Mouse (Mus musculus) layer of hippocampus, postnatal 14 days (tissue): ENCODE data around the gene Gm28539. TPM values are rescaled to one million over a fixed set of nuclear protein-coding genes. Genes with fewer than 3 reads are reported as not detected.

Source experiments
- DNase-seq, 2 experiments: peaks; one replicate each; pipeline ENCODE4 v3.0.0; 2021 to 2022; ENCODE audit warnings: low spot score in 2 of 2, mixed read lengths in 1 of 2
- long read RNA-seq, 2 experiments: library from polyadenylated mRNA; stranded (forward); transcript quantifications; one replicate each; pipeline ENCODE4 v2.0.0; 2021
- total RNA-seq, 2 experiments: library from RNA; stranded (reverse); gene quantifications; 2 replicates each; pipeline ENCODE4 v1.2.3; 2021

Gm28539 gene
- 10 to 100 TPM in 1 of 2 experiments, 1 to 10 TPM in 1; 2.3 to 10.3 TPM for total RNA-seq
- long read RNA-seq, experiment 1, partial matches to known transcripts, result 0 of 1 reads
- long read RNA-seq, experiment 1, other reads (novel, unspliced or antisense), result 1 of 1 reads
- long read RNA-seq, experiment 2, partial matches to known transcripts, result 0 of 1 reads
- long read RNA-seq, experiment 2, other reads (novel, unspliced or antisense), result 1 of 1 reads

DNA sequence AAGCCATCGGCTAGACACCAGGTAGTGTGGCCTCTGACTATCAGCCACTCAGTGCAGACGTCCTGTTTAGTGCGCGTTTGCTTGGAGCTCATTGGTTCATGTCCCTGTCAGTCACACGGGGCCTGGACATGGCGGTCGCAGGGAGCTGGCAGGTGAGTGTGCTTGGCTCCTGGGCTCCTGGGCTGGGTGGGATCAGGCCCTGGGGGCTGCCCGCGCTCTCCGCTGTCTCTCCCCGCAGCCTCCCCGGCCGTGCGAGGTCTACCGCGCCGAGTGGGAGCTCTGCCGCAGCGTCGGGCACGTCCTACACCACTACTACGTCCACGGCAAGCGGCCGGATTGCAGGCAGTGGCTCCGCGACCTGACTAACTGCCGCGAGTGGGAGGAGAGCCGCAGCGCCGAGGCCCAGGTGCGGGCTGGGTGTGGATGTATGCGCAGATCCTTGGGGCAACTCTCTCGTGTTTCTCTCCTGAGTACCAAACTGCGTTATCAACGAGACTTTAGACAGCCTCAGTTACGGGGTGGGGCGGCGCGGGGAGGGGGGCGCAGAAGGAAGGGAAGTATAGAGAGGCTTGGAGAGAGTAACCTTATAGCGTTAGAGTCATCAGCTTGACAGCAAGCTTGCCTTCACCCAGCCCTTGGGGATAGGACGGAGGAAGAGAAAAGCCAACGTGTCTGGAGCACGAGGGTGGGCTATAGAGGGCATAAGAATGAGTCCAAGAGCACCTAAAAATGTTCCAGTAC, at the start of gene Gm28539, which contains the start of gene 2510002D24Rik:
Gene Gm28539 (plus strand): TSS at position 117 of the 741 bp plus-strand sequence.
Gene 2510002D24Rik (plus strand): TSS at position 111 of the 741 bp plus-strand sequence.
- DNase-seq, result peak; percentile 88 to 95

DNA sequence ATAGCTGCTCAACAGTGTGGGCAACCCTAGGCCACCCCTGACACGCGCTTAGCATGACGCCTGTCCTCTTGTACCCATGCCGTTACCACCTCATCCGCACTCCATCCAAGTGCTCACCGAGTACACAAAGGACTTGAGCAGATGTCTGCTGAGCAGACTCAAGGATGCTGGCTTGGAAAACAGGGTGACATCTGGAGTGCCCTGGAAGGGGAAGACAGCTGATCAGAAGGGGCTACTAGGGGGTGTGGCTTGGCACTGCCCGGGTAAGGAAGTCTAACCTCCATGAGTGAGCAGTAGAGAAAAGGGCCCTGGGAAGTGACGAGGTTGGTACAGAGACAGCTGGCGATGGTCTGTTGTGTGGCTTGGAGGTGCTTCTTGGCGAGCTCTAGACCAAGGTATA, 49.7 kb upstream of the Gm28539 start:
- DNase-seq, result no peak

DNA sequence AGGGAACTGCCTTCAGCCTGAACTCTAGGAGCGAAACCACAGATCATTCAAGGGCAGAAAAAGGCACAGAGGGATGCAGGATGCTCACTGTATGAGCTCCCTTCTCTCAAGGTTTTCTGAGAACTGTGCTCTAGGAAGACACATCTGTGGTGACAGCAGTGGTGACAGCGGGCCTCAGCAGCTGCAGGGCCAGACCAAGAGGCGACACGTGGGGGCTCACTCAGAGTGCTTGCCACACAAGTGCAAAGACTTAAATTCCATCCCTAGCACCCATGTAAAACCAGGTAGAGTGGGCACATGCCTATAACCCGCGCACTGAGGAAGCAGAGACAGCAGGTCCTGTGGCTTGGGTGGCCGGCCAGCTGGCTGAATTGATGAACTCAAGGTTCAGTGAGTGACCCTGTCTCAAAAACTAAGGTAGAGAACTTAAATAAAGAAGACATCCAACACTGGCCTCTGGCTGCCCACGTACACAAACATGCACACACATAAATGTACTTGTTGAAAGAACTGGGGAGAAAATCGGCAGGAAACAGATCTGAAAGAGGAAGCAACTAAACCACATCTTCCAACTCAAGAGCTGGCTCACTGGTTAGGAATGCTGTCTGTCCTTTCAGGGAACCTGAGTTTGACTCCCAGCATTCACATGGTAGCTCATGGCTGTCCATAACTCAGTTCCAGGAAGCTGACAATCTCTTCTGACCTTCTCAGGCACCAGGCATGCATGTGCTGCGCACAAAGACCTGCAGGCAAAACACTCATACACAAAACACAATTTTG, 47.6 kb upstream of the Gm28539 start:
- DNase-seq, result no peak

DNA sequence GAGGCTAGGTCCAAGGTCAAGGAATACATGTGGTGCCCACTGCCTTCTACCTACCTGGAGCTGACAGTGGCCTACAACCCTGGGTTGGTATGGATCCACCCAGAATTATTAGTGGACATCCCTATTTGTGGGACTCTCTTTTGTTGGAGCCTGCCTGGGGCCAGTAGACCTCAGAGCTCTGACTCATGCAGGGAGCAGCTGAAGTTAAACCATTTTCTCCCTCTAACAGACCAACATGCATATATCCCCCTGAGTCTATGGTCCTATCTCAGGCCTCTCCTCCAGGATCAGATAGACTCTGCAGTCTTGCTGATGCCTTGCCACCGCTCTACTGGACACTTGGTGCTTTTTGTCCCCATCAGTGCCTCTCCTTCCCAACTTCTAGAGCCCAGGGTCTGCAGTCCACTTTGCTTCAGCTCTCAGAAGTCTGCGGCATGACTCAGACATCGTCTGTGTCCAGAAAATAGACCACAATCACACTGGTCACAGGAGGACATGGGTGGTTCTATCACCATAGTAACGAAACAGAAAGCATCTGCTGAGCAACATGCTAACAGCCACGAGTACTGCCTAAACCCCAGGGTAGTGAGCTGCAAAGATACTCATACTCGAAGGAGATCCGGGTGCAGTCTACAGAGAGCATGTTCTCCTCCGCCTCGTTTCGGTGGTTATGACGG, 41.0 kb upstream of the Gm28539 start:
- DNase-seq, result no peak

DNA sequence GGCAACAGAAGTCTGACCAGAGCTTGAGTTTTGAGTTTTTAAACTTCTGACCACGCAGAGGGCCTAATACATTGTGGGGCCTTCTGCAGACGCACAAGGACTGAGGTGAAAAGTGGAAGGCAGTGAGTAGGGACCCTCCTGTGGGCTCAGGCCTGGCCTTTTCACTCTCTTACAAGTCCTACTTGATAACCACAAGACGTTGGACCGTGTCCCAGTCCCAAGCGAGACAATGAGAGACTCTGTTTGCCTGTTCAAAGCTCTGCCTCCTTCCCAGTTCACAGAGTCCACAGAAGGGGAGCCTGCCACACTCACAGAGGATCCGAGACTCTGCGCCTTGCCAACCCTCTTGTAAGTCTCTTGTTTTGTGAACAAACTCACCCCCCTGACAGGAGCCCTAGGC, 39.7 kb upstream of the Gm28539 start:
- DNase-seq, result no peak

DNA sequence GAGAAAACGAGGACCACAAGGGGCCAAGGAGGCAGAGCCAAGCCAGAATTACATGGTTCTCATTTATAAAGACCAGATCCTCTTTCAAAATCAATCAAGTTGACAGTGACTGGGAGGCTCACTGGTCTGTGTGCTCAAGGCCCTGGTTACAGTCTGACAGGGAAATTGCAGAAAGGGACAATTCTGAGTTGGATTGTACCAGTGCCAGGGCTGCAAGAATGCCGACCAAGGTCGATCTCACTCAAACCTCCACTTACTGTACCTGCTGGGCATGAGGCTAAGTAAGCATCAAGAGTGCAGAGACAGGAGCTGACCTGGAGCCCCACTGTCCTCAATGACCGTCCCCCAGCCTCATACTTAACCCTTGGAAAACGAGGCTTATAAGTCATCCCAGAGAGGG, 38.2 kb upstream of the Gm28539 start:
- no peak for DNase-seq

DNA sequence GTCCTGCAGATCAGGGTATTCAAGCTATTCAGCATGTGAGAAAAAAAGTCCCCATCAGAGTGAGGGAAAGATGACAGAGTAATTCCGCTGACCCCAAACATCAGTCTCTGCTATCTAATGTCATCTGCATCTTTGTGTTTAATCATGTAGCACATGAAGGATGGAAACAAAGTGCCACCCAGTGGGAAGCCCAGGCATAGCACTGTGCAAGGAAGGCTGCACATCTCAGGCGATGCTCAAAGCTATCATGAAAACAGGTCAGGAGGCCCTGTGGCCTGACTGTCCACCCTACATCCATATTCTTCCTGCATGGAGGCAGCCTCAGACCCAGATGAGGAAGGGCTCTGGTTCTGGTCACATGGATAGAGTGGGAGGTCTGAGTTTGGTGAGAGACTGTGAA, 37.5 kb upstream of the Gm28539 start:
- peak; percentile 73 to 78 for DNase-seq

DNA sequence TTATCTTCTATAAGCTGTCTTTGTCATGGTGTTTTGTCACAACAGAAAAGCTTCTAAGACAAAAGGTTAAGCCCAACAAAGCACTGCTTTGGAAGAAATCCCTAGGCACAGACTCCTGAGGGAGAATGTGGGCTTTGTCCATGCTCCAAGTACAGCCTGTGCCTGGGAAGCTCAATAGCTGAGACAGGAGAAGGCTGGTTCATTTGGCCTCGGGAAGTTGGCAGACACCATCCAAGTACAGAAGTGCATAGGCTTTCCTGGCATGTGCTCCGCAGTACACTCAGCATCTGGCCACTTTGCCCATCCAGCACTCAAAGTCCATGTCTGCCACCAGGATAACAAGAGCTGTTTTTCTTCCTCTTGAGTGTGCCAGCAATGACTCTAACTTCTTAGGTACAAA, 30.6 kb upstream of the Gm28539 start:
- peak in 1 of 2 experiments; percentile 28 for DNase-seq

DNA sequence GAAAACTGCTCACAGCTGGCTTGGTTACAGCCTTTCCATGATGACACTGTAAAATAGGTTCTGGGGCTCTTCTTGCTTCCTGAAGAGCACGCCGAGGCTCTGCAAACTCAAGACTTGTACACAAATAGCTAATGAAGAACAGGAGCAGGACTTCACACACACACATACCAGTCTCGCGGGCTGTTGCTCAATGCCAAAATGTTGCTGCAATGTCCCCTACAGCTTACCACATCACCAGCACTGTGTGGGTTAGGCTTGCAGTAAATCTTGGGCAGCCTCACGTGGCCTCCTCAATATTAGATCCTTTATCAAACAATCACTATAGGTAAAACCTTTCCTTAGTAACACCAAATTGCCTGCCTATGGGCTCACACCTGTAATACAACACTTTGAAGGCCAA, 27.4 kb upstream of the Gm28539 start:
- no peak for DNase-seq

DNA sequence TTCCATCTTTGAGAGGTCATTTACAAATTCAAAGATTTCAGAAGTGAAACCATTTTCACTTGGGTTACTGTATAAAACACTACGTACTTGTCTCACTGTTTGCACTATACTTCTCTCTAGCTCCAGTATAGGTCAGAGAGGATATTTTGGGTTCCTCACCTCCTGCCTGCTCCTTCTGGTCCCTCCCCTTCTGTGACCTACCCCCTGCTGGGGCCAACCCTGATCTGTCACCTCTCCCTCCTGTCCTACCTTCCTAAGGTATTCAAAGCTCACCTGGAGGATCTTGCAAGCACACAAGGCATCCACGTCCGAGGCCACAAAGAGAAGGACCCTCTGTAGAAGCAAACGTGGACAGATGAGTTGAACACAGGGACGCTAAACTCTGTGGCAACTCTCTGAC, 25.4 kb upstream of the Gm28539 start:
- no peak for DNase-seq

DNA sequence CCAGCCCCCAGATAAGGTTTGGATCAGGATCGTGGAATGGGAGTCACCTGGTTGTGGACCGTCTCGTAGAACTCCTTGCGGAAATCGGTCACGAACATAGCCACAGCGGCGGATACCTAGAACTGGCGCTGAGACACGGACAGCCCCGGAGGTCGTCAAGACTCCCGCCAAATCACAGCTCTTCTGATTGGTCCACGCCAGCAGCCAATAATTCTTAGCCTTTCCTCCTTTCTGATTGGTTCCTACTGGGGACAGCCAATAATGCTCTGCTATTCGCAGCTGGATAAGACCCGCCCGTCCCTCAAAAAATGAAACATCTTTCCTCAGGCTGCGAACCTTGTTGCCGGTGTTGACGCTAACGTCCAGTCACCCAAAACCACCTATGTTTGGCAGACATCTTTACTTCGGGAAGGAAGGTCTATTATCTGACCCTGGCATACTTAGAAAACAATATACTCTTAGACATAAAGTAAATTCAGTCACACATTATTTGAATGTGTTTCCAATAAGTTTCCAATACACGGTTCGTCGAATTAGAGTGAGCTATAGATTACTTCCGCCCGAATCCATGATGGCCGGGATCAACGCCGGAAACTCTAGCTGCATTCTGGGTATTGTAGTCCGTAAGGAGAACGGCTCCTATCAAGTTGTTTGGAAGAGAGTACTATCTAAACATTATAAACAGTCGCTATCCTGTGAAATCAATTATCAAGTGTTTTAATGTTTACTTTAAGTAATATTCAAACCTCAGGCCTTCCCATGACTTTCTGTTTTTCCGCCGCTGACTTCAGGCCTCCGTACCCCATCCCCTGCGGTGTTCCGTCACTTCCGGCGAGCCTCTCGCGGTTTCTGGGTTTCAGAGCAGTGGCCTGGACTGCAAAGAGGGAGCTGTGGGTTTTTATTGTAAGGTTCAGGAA, 24.7 kb upstream of the Gm28539 start, which contains the start of the genes Ufd1 and Cdc45:
Gene Ufd1 (plus strand): TSS at position 312 of the 917 bp plus-strand sequence.
Gene Cdc45 (minus strand): TSS at position 520 of the 917 bp plus-strand sequence.
- peak; percentile 86 to 94 for DNase-seq

DNA sequence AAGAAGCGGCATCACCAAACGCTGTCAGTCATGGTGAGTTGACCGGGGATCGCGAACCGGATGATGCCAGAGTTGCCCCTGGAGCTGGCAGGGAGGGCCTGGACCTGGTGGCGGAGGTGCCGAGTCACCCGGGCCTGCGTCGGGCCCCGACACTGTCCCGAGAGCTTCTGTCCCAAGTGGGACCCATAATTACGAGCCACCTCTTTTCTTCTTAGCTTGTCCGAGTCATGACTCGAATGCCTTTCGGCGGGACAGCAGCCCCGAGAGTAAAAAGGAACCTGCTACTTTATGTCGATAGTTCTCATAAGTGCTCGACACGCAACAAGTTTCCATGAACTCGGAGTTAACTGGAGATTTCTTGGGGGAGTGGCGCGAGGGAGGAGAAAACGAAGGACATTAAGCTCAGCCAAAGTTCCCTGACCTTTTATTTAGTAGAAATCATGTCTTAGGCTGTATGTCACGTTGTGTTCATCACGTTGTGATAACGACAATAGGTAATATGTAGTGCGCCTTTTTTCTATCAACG, 23.9 kb upstream of the Gm28539 start:
- DNase-seq, result no peak

DNA sequence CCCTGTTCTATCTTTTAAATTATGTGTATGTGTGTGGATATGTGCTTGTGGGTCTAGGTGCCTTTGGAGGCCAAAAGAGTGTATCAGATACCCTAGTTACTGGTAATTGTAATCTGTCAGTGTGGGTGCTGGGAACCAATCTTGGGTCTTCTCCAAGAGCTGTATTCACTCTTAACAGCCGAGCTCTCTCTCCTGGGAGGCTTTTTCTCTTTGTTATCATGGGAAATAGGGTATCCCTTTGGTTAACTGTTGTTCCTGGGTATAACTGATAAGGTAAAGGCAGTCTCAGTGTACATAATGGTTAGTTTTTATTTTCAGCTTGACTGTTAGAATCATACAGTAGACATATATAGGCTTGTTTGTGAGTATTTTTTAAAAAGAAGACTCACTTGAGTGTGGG, 14.0 kb upstream of the Gm28539 start:
- DNase-seq, result no peak

DNA sequence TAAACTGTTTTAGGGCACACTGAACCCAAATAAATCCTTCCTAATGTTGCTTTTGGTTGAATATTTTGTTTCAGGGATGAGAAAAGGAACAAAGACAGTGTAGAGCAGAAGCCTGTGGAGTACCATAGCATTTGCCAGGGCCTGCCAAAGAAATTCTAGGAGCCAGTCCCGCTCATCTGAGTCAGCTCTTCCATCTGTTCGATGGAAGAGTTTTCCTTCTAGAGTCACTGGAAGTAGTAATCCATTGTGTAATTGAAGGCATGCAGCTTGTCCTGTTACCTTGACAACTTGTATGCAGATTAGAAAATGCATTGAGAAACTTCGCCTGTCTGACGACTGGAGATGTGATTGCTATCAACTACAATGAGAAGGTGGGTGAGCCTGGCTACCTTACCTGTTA, 13.5 kb upstream of the Gm28539 start:
- peak in 1 of 2 experiments; percentile 64 for DNase-seq

DNA sequence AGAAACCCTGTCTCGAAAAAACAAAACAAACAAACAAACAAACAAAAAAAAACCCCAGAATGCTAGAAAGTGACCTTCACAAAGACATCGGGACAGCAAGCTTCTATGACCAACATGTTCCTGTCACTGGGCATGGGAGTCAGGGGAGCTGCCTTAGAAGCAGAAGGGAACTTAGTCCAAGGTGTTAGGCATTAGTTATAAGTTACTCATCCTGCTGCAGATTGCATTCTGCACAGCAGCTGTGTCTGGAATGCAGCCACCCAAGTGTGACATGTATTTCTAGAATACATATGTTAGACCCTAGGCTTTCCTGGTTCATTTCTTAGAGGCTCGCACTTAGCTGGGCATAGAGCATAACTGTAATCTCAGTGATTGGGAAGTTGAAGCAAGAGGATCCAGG, 7.8 kb upstream of the Gm28539 start:
- DNase-seq, result no peak

DNA sequence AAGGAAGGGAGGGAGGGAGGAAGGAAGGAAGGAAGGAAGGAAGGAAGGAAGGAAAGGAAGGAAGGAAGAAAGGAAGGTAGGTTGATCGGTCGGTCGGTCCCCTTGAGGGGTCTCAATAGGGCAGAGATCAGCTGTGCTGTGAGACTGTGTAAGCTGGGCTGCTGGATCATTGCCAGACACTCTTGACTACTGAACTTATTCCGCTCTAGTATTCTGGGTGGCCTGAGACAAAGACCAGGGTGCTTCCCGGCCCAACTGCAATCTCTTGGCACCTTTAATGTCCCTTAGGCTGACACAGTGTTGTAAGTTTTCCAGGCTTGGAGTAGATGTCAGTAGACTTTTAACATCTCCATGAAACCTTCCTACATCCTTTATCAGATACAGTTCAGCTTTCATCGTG, 7.3 kb upstream of the Gm28539 start:
- no peak for DNase-seq

DNA sequence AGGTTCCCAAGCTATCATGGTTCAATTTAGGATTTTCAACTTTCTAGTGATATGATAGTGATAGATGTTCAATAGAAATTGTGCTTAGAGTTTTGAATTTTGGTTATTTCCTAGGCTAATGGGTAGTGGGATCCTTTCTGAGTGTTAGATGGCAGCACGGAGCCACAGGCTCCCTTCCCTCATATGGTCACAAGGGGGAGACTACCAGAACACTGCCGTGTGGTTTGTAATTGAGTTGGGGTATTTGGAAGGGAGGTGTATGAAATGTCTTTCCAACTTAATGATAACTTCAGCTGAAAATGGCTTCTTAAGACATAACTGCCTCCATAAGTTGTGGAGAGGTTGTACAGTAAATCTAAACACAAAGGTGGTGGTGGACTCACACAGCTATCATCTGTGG, 2.9 kb upstream of the Gm28539 start:
- no peak for DNase-seq

DNA sequence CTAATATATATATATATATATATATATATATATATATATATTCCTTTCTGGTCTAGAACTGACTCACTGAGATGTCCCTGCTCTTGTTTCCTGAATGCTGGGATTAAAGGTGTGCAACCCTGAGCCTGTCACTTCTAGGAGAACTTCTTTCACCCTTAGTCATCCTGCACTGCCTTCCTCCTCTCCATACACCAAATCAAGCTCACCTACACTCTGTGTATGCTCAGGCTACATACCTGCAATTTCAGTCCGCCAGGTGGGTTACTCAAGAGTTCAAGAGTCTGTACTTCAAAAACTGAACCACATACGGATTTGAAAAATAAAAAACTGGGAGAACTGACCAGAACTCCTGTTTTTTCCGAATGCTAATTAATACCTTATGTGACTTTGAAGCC, 314 bp upstream of the Gm28539 start:
- DNase-seq, result no peak

DNA sequence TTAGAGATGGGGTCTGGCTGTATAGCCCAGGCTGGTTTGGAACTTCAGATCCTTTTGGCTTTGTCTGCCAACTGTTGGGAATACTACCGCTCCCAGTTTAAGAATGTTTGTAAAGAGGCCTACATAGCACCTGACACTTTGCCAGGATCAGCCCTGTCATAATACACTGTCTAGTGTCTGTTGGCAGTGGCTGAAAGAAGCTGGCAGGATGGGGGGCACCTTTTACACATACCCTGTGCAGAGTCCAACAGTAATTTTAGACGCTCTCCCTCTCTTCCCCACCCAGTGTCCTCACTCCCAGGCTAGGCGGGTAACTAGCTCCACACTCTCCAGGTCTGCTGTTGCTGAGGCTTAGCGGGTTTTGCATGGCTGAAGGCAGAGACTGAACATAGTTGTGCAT, 2.0 kb downstream of the Gm28539 start:
- DNase-seq, result no peak

DNA sequence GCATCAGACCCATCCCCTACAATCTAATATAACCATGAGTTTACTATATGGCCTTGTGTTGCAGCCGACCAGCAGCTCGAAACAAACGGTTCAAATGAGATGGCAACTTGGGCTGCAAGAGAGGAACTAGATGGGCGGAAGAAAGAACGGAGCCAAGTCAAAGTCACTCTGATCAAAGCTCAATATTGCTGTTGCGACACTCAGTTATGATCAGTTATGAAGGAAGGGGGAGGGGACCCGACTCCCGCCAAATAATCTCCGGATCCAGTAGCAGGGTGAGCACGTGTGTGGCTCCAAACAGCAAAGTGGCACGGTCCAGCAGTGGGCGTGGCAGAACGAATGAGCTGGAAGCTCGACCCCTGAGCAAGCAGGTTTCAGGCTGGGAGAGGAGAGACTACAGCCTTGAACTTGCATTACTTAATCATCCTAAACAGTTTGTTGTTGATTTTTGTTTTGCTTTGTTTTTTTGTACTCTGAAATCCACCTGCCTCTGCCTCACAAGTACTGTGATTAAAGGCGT, 10.0 kb downstream of the Gm28539 start:
- DNase-seq, result no peak
